Mouse (Mus musculus) testis, adult 2 months (tissue): ENCODE measurements around the gene Mvp.

Experiments
- CTCF ChIP-seq: fragments of 200-500 bp; IDR thresholded peaks from 2 replicates; pipeline ENCODE4 v1.5.1; 2012; ENCODE audit warnings: low read depth, mild to moderate bottlenecking, inconsistent platforms, low read length, moderate library complexity; ENCODE audit not compliant: control insufficient read depth, insufficient read depth, insufficient replicate concordance
- POLR2A ChIP-seq: fragments of 200-500 bp; IDR thresholded peaks from 2 replicates; pipeline ENCODE4 v1.6.1; 2012; ENCODE audit warnings: low read depth, mild to moderate bottlenecking, inconsistent platforms, low read length, moderate library complexity; ENCODE audit not compliant: control insufficient read depth

GRCm38 (mm10) chr7:126950647-126951615, 63.5 kb downstream of the Mvp start:
- TF ChIP-seq POLR2A (no peak), CTCF (no peak)
